Mouse (Mus musculus) heart, adult 2 months (tissue): ENCODE results near the gene Polr3h.

Experiments
- CTCF ChIP-seq: fragments of 200-600 bp; IDR thresholded peaks from 2 replicates; pipeline ENCODE4 v1.8.1; 2022; ENCODE audit warnings: antibody characterized with exemption, mild to moderate bottlenecking, moderate library complexity
- EP300 ChIP-seq: fragments of 200-500 bp; IDR thresholded peaks from 2 replicates; pipeline ENCODE4 v1.6.1; 2011; ENCODE audit warnings: low read depth, low read length, control low read depth; ENCODE audit not compliant: insufficient read depth

- TF ChIP-seq CTCF (no peak), EP300 (no peak)
Measured at GRCm38 (mm10) chr15:81955414-81955813, 29.4 kb upstream of the Polr3h start.
